Mouse (Mus musculus): ENCODE measurements around the gene Ggta1. TPM values are rescaled to one million over a fixed set of nuclear protein-coding genes. Genes with fewer than 3 reads are reported as not detected.
"Not testable (repeated sequence)": the region's sequence is repeated elsewhere in the genome, so short reads cannot be mapped to it uniquely, and the experiment has no call there.

Ggta1 gene
- polyA plus RNA-seq, 1 experiment from 2014 or later = 32.5 TPM

- DNase-seq (ENCODE audit: low spot score) (no peak), ATAC-seq (ENCODE audit: low read depth) (no peak)
- Histone ChIP-seq H3K4me2 (ENCODE audit: low read depth, low read length) (peak overlapping the region; percentile 94), H3K9ac (ENCODE audit: low read depth, low read length) (no peak overlapping the region; the same call in 1 of the 2 replicates), H3K9me3 (ENCODE audit: control insufficient read depth, low read length) (0 out of 2 replicates have a peak, but pooled peaks cover 3% of the 10 kb centered on the region), H3K27ac (replicated peaks; ENCODE audit: low read depth, low read length) (no peak overlapping the region), H3K4me1 (ENCODE audit: control insufficient read depth, insufficient read depth, low read length) (peaks cover 27% of the 10 kb centered on the region; the same call in 1 of the 2 replicates), H3K4me3 (ENCODE audit: low read depth, low read length) (peak overlapping the region; percentile 57), H3K36me3 (ENCODE audit: control insufficient read depth, insufficient read depth, low read length) (no peaks in the 10 kb centered on the region), H3K27me3 (replicated peaks; ENCODE audit: control insufficient read depth, insufficient read depth, low read length) (no peaks in the 10 kb centered on the region)
- WGBS = 21% methylated on average over 6 of the region's 6 CpGs
Measured at GRCm38 (mm10) chr2:35460378-35460880, 2.6 kb downstream of the Ggta1 start.

- H3K9ac ChIP-seq (ENCODE audit: low read depth, low read length) = no peak overlapping the region
- H3K9me3 ChIP-seq (ENCODE audit: control insufficient read depth, low read length) = 0 out of 2 replicates have a peak, but pooled peaks cover 3% of the 10 kb centered on the region
- no peaks in the 10 kb centered on the region for H3K36me3 ChIP-seq (ENCODE audit: control insufficient read depth, insufficient read depth, low read length)
- no peak overlapping the region for H3K27ac ChIP-seq (replicated peaks; ENCODE audit: low read depth, low read length)
- H3K4me2 ChIP-seq (ENCODE audit: low read depth, low read length) = no peak overlapping the region
- no peaks in the 10 kb centered on the region for H3K27me3 ChIP-seq (replicated peaks; ENCODE audit: control insufficient read depth, insufficient read depth, low read length)
- no peak overlapping the region for H3K4me3 ChIP-seq (ENCODE audit: low read depth, low read length)
- DNase-seq (ENCODE audit: low spot score) (no peak), ATAC-seq (ENCODE audit: low read depth) (no peak)
- H3K4me1 ChIP-seq (ENCODE audit: control insufficient read depth, insufficient read depth, low read length) = peaks cover 24% of the 10 kb centered on the region; the same call in 1 of the 2 replicates
Measured at GRCm38 (mm10) chr2:35459316-35459715, 3.7 kb downstream of the Ggta1 start.

GRCm38 (mm10) chr2:35458421-35458820, 4.6 kb downstream of the Ggta1 start:
- Histone ChIP-seq H3K4me2 (ENCODE audit: low read depth, low read length) (no peak overlapping the region), H3K9me3 (ENCODE audit: control insufficient read depth, low read length) (0 out of 2 replicates have a peak, but pooled peaks cover 3% of the 10 kb centered on the region), H3K9ac (ENCODE audit: low read depth, low read length) (no peak overlapping the region), H3K27ac (replicated peaks; ENCODE audit: low read depth, low read length) (no peak overlapping the region), H3K4me1 (ENCODE audit: control insufficient read depth, insufficient read depth, low read length) (peaks cover 16% of the 10 kb centered on the region; the same call in 1 of the 2 replicates), H3K27me3 (replicated peaks; ENCODE audit: control insufficient read depth, insufficient read depth, low read length) (no peaks in the 10 kb centered on the region), H3K36me3 (ENCODE audit: control insufficient read depth, insufficient read depth, low read length) (no peaks in the 10 kb centered on the region), H3K4me3 (ENCODE audit: low read depth, low read length) (no peak overlapping the region)
- WGBS = 48% methylated on average over 4 of the region's 4 CpGs
- ATAC-seq (ENCODE audit: low read depth) = no peak
- DNase-seq (ENCODE audit: low spot score) = no peak

- no peak overlapping the region for H3K9ac ChIP-seq (ENCODE audit: low read depth, low read length)
- no peak overlapping the region for H3K27ac ChIP-seq (replicated peaks; ENCODE audit: low read depth, low read length)
- WGBS = 55% methylated on average over 3 of the region's 3 CpGs
- H3K9me3 ChIP-seq (ENCODE audit: control insufficient read depth, low read length) = 0 out of 2 replicates have a peak, but pooled peaks cover 3% of the 10 kb centered on the region
- H3K4me3 ChIP-seq (ENCODE audit: low read depth, low read length) = no peak overlapping the region
- ATAC-seq (ENCODE audit: low read depth) (no peak), DNase-seq (ENCODE audit: low spot score) (no peak)
- H3K4me2 ChIP-seq (ENCODE audit: low read depth, low read length) = no peak overlapping the region
- H3K36me3 ChIP-seq (ENCODE audit: control insufficient read depth, insufficient read depth, low read length) = no peaks in the 10 kb centered on the region
- H3K27me3 ChIP-seq (replicated peaks; ENCODE audit: control insufficient read depth, insufficient read depth, low read length) = no peaks in the 10 kb centered on the region
- H3K4me1 ChIP-seq (ENCODE audit: control insufficient read depth, insufficient read depth, low read length) = 0 out of 2 replicates have a peak, but pooled peaks cover 2% of the 10 kb centered on the region
Measured at GRCm38 (mm10) chr2:35453736-35454135, 9.3 kb downstream of the Ggta1 start.

DNA sequence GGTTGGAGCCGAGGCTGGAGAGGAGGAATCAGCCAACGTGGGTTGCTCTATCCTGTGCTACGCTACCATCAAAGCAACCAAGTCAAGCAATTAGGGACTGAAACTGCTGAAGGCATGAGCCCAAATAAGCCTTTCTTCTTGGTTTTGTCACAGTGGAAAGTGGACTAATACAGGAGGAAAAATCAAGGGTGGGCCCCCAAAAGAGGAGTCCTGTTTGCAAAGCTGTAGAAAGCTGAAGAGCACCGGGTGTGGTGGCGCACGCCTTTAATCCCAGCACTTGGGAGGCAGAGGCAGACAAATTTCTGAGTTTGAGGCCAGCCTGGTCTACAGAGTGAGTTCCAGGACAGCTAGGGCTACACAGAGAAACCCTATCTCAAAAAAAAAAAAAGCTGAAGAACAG, 10.3 kb downstream of the Ggta1 start:
- not testable (repeated sequence) for DNase-seq (ENCODE audit: low spot score); ATAC-seq (ENCODE audit: low read depth); H3K4me2 ChIP-seq (ENCODE audit: low read depth, low read length); H3K36me3 ChIP-seq (ENCODE audit: control insufficient read depth, insufficient read depth, low read length); H3K4me3 ChIP-seq (ENCODE audit: low read depth, low read length); H3K27ac ChIP-seq (replicated peaks; ENCODE audit: low read depth, low read length); H3K27me3 ChIP-seq (replicated peaks; ENCODE audit: control insufficient read depth, insufficient read depth, low read length); H3K9me3 ChIP-seq (ENCODE audit: control insufficient read depth, low read length); H3K9ac ChIP-seq (ENCODE audit: low read depth, low read length)
- H3K4me1 ChIP-seq (ENCODE audit: control insufficient read depth, insufficient read depth, low read length) = peaks cover 12% of the 10 kb centered on the region; the same call in 1 of the 2 replicates
- 94% methylated on average over 6 of the region's 6 CpGs for WGBS

- H3K27me3 ChIP-seq (replicated peaks; ENCODE audit: control insufficient read depth, insufficient read depth, low read length) = no peaks in the 10 kb centered on the region
- ATAC-seq (ENCODE audit: low read depth) (no peak), DNase-seq (ENCODE audit: low spot score) (no peak)
- WGBS = 84% methylated on average over 5 of the region's 5 CpGs
- peaks cover 21% of the 10 kb centered on the region for H3K4me1 ChIP-seq (ENCODE audit: control insufficient read depth, insufficient read depth, low read length)
- H3K4me2 ChIP-seq (ENCODE audit: low read depth, low read length) = no peak overlapping the region
- H3K9ac ChIP-seq (ENCODE audit: low read depth, low read length) = no peak overlapping the region
- H3K9me3 ChIP-seq (ENCODE audit: control insufficient read depth, low read length) = no peaks in the 10 kb centered on the region
- no peak overlapping the region for H3K27ac ChIP-seq (replicated peaks; ENCODE audit: low read depth, low read length)
- no peak overlapping the region for H3K4me3 ChIP-seq (ENCODE audit: low read depth, low read length)
- no peaks in the 10 kb centered on the region for H3K36me3 ChIP-seq (ENCODE audit: control insufficient read depth, insufficient read depth, low read length)
Measured at GRCm38 (mm10) chr2:35451484-35452050, 11.5 kb downstream of the Ggta1 start.

DNA sequence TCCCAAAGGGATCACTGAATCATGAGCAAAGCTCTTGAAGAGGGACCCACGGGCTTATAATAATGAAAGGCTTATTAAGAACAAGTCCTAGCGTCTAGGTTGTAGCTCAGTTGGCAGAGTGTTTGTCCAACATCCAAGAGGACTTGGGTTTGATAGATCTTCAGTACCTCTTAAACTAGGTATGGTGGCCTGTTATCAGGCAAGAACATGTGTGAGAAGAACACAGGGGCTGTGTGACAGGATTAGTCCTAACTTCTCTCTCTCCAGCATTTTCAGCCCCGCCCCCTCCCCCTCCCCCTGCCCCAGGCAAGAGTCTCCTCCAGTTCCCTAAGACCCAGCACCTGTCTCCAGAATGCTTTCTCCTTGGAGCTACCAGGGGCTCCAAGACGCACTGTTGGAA, 12.2 kb downstream of the Ggta1 start:
- no peak for ATAC-seq (ENCODE audit: low read depth)
- Histone ChIP-seq H3K36me3 (ENCODE audit: control insufficient read depth, insufficient read depth, low read length) (no peaks in the 10 kb centered on the region), H3K9me3 (ENCODE audit: control insufficient read depth, low read length) (no peaks in the 10 kb centered on the region), H3K27me3 (replicated peaks; ENCODE audit: control insufficient read depth, insufficient read depth, low read length) (no peaks in the 10 kb centered on the region), H3K9ac (ENCODE audit: low read depth, low read length) (no peak overlapping the region), H3K4me3 (ENCODE audit: low read depth, low read length) (no peak overlapping the region), H3K4me2 (ENCODE audit: low read depth, low read length) (no peak overlapping the region), H3K4me1 (ENCODE audit: control insufficient read depth, insufficient read depth, low read length) (peaks cover 21% of the 10 kb centered on the region), H3K27ac (replicated peaks; ENCODE audit: low read depth, low read length) (no peak overlapping the region)
- 79% methylated on average over 4 of the region's 4 CpGs for WGBS
- no peak for DNase-seq (ENCODE audit: low spot score)

DNA sequence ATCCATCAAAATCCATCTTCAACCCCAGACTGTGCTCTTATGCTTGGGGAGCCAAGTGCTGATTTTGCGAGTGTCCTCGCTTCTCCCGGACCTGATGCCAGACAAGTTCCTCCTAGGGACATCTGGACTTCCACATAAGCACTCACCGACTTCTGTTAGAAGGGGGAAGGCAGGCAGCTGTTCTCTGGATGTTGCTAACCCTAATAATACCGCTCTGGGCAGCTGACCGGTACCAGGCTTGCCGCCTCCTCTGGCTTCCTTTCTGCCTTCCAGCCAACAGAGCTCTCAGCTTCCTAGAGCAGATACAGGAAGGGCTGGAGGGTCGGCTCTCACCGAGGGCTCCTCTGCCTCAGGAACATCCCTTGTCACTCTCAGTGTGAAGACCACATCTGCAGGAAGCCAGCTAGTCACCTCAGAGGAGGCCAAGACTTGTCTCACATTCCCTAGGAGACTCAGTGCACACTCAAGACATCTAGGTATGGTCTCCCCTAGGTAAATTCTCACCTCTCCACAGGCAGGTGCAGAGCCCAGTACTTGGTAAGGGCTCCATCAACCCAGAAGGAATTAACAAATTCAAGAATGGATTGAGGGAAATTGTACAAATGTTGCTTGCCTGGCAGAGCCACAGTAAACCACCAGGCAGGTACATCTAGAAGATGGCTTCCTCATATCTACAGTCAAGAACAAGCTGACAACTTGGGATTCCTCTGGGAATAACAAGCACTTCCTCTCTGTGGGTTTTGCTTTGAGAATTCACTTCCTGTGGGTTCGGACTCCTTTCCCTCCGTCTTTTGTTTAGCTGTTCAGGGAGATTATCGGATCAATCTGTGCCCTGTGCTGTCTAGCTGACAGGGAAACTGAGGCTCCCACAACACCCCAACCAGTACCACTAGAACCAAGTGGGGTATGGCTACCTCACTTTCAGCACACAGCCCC, 13.1 kb downstream of the Ggta1 start:
- no peaks in the 10 kb centered on the region for H3K36me3 ChIP-seq (ENCODE audit: control insufficient read depth, insufficient read depth, low read length)
- no peak overlapping the region for H3K27ac ChIP-seq (replicated peaks; ENCODE audit: low read depth, low read length)
- no peaks in the 10 kb centered on the region for H3K9me3 ChIP-seq (ENCODE audit: control insufficient read depth, low read length)
- no peak for ATAC-seq (ENCODE audit: low read depth)
- no peaks in the 10 kb centered on the region for H3K27me3 ChIP-seq (replicated peaks; ENCODE audit: control insufficient read depth, insufficient read depth, low read length)
- no peak overlapping the region for H3K4me3 ChIP-seq (ENCODE audit: low read depth, low read length)
- H3K4me2 ChIP-seq (ENCODE audit: low read depth, low read length) = no peak overlapping the region
- 76% methylated on average over 12 of the region's 12 CpGs for WGBS
- DNase-seq (ENCODE audit: low spot score) = no peak
- H3K4me1 ChIP-seq (ENCODE audit: control insufficient read depth, insufficient read depth, low read length) = peaks cover 26% of the 10 kb centered on the region
- no peak overlapping the region for H3K9ac ChIP-seq (ENCODE audit: low read depth, low read length)

Measured in embryonic facial prominence, embryonic 14.5 days (tissue).